Mouse (Mus musculus): ENCODE results near the gene Rbl1.
A peak's percentile ranks its signal among the peaks of the same experiment; 100 is the strongest.
"Not testable (repeated sequence)": the region's sequence is repeated elsewhere in the genome, so short reads cannot be mapped to it uniquely, and the experiment has no call there.

The Rbl1 gene

DNA sequence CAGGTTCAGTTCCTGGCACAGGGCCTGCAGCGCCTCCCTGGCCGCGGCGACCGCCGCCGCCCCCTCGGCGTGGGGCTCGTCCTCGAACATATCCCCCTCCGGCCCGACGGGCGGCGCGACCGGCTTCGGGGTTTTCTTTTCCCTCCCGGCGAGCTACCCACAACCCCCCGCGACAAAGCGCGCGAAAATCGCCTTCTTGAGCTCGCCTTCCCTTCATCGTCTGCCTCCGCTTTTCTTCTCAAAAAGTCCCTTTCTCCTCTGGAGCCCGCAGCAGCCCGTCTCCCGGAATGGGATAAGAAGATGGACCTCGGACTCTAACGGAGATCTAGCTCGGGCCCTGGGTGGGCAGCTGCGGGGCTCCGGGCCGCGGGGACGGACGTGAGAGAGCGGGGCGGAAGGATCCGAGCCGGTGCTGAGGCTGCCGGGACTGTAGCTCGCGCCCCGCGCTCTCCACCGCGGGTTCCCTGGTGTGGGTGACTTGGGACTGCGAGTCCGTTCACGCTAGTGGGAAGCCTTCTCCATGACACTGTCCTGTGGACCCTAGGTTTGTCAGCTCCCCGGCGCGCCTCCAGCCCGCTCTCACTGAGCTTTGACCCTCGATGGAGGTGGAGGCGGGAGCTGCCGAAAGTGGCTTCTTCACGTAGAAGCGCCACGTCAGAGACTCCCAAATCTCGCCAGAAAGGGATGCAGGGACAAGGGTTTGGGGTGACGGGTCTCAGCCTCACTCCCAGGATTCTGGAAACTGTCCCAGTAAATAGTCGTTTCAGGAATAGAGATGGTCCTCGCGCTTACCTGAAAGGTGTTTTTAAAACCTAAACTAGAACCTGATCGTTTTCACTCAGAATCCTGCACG, at the start of gene Rbl1:
Gene Rbl1, minus strand, starts transcription at position 169 of the 853 bp plus-strand sequence.
- DNase-seq (ENCODE audit: low spot score): peak; percentile 95

GRCm38 (mm10) chr2:157248111-157248510, 43.8 kb upstream of the Rbl1 start:
- DNase-seq (ENCODE audit: low spot score): no peak

DNA sequence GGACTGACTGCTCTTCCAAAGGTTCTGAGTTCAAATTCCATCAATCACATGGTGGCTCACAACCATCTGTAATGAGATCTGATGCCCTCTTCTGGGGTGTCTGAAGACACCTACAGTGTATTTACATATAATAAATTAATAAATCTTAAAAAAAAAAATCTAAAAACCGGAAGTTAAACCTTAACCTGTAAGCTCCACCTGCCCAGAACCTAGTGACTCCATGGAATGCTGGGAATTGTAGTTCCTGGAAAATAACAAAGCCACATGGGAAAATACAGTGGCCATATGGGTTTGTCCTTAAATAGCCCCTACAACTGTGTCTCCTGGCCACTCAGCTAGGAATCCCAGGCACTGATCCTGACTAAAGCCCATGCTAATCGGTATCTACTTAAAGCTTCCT, 41.3 kb upstream of the Rbl1 start:
- DNase-seq (ENCODE audit: low spot score): peak; percentile 14

GRCm38 (mm10) chr2:157245001-157245400, 40.7 kb upstream of the Rbl1 start:
- peak; percentile 59 for DNase-seq (ENCODE audit: low spot score)

GRCm38 (mm10) chr2:157235946-157236345, 31.6 kb upstream of the Rbl1 start:
- DNase-seq (ENCODE audit: low spot score): no peak

DNA sequence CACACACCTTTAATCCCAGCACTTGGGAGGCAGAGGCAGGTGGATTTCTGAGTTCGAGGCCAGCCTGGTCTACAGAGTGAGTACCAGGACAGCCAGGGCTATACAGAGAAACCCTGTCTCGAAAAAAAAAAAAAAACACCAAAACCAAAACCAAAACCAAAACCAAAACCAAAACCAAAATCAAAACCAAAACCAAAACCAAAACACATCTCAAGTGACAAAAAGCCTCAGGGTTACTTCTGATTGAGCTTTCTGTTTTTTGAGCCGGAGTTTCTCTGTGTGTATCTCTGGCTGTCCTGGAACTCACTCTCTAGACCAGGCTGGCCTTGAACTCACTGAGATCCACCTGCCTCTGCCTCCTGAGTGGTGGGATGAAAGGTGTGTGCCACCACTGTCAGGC, 17.6 kb upstream of the Rbl1 start:
- DNase-seq (ENCODE audit: low spot score): not testable (repeated sequence)

GRCm38 (mm10) chr2:157220108-157220507, 15.8 kb upstream of the Rbl1 start:
- no peak for DNase-seq (ENCODE audit: low spot score)

DNA sequence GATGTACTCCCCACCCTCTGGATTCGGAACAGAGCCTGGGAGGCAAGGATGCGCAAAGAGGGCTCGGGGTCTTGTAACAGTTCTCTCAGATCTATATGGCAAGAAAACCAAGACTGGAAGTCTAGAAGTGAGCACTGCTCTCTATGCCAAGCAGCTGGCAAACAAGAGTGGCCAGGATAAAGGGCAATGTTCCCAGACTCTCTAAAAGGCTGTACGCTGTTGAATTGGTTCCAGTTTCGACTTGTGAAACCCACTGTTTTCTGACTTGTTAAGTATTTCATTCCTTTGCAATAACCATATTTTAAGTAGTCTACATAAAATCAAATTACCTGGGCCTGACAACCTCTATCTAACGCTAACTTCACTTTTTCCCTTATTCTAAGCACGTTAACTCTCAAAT, 7.4 kb upstream of the Rbl1 start:
- DNase-seq (ENCODE audit: low spot score): no peak

GRCm38 (mm10) chr2:157203459-157204365, 622 bp downstream of the Rbl1 start:
- DNase-seq (ENCODE audit: low spot score): peak; percentile 62

DNA sequence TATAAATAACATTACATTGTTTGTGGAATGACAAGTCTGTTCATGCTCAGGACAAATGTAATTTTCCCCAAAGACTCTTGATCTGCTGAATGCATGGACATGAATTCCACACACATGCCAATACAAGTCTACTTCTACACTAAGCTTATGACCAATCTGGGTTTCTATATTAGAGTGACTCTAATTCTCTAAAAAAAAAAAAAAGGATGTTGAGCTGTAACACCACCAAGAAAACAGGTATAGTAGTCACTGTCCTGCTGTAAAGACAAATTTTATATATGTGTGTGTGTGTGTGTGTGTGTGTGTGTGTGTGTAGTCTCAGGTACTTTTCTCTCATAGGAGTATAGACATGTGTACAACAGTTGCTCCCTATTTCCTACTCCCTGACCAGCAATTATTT, 1.3 kb downstream of the Rbl1 start:
- DNase-seq (ENCODE audit: low spot score): no peak

DNA sequence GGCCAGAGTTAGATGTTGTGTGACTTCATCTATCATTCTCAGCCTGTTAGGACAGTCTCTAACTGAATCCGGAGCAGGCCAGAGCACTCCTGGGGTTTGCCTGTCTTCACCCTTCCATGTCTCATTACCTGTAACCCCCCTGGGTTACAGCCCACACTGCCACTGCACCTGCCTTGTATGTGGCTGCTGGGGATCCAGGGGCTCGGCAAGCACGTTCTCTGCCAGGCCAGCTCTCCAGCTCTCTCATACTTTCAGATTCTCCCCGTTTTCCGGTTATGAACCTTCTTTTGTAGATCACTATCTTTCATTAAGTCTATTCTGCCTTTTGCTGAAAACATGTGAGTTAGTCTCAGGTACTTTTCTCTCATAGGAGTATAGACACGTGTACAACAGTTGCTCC, 2.0 kb downstream of the Rbl1 start:
- no peak for DNase-seq (ENCODE audit: low spot score)

- peak; percentile 50 for DNase-seq (ENCODE audit: low spot score)
Measured at GRCm38 (mm10) chr2:157201081-157201830, 3.1 kb downstream of the Rbl1 start.

DNA sequence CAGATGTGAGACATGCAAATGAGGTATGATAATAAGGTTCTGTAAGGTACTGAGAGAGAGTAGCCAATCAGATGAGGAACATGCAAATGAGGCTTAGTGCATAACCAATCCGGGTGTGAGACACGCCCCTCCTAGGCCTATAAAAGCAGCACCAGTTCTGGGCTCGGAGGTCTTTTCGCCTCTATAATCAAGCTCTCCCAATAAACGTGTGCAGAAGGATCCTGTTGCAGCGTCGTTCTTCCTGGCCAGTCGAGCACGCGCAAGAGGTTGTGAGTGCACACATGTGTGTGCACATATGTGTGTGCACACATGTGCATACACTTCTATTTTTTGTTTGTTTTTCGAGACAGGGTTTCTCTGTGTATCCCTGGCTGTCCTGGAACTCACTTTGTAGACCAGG, 5.9 kb downstream of the Rbl1 start:
- not testable (repeated sequence) for DNase-seq (ENCODE audit: low spot score)

- DNase-seq (ENCODE audit: low spot score): no peak
Measured at GRCm38 (mm10) chr2:157190651-157191050, 13.7 kb downstream of the Rbl1 start.

- DNase-seq (ENCODE audit: low spot score): no peak
Measured at GRCm38 (mm10) chr2:157187223-157187622, 17.1 kb downstream of the Rbl1 start.

- no peak for DNase-seq (ENCODE audit: low spot score)
Measured at GRCm38 (mm10) chr2:157186504-157186903, 17.8 kb downstream of the Rbl1 start.

GRCm38 (mm10) chr2:157185022-157185660, 19.2 kb downstream of the Rbl1 start:
- DNase-seq (ENCODE audit: low spot score): no peak

DNA sequence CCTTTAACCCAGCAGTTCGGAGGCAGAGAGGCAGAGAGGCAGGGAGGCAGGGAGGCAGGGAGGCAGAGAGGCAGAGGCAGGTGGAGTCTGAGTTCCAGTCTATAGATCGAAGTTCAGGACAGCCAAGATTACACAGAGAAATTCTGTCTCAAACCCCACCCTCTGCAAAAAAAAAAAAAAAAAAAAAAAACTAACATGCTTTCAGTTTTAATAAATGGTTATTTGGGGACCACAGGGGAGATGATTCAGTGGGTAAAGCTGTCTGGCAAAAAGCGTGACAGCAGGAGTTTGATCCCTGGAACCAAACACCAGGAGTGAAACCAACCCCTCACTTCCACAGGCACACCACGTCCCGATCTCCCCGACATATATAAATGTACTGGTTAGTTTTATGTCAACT, 26.2 kb downstream of the Rbl1 start:
- DNase-seq (ENCODE audit: low spot score): no peak

- DNase-seq (ENCODE audit: low spot score): no peak
Measured at GRCm38 (mm10) chr2:157176248-157176647, 28.1 kb downstream of the Rbl1 start.

DNA sequence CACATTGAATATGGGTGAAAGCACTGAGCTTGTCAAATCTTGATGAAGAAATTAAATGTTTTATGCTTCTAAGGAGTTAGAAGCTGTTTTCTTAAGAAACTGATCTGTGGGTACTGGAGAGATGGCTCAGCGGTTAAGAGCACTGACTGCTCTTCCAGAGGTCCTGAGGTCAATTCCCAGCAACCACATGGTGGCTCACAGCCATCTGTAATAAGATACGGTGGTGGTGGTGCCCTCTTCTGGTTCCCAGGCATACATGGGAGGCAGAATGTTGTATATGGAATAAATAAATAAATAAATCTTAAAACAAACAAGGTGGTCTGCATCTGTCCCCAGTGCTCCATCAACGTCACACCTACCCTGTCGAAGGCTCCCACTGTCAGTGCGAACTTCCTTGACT, 29.9 kb downstream of the Rbl1 start:
- DNase-seq (ENCODE audit: low spot score): no peak

DNA sequence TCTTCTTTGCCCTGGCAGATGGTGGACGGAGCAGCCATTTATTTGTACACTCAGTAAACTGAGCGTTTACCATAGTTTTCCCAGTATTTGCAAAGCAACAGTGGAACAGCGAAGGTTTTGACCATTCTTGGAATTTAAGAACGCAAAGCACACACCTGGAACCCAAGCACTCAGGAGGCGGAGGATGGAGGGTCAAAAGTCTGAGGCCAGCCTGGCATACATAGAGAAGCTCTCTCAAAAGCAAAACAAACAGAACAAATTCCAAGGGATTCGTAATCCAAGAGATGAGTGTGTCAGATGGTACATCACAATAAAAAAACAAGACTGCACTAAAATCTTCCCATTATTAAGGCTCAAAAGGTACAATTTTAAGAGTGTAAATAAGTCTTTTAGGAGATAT, 30.8 kb downstream of the Rbl1 start:
- no peak for DNase-seq (ENCODE audit: low spot score)

GRCm38 (mm10) chr2:157172984-157173383, 31.4 kb downstream of the Rbl1 start:
- no peak for DNase-seq (ENCODE audit: low spot score)
